Mouse (Mus musculus) midbrain, embryonic 16.5 days (tissue): ENCODE results near the gene Tssk4. TPM values are rescaled to one million over a fixed set of nuclear protein-coding genes. Genes with fewer than 3 reads are reported as not detected.

Source experiments
- ATAC-seq: fragments of 200-750 bp; cut with Nextera tagmentation; 2 replicates; pipeline ENCODE4 v1.8.0; 2017; ENCODE audit warnings: moderate TSS enrichment
- H3K27ac ChIP-seq: fragments of 300-500 bp; sonication (generic); 2 replicates; pipeline ENCODE4 v1.5.1; 2014; ENCODE audit warnings: mild to moderate bottlenecking, low read length, mixed read lengths
- H3K27me3 ChIP-seq: fragments of 300-500 bp; sonication (generic); 2 replicates; pipeline ENCODE4 v1.6.1; 2014; ENCODE audit warnings: low read depth, low read length, mixed read lengths; ENCODE audit not compliant: control insufficient read depth, insufficient read depth
- H3K36me3 ChIP-seq: fragments of 300-500 bp; sonication (generic); 2 replicates; pipeline ENCODE4 v1.6.1; 2014; ENCODE audit warnings: mild to moderate bottlenecking, low read length, moderate library complexity, mixed read lengths; ENCODE audit not compliant: control insufficient read depth, insufficient read depth
- H3K4me1 ChIP-seq: fragments of 300-500 bp; sonication (generic); 2 replicates; pipeline ENCODE4 v1.6.1; 2014; ENCODE audit warnings: mild to moderate bottlenecking, low read length, mixed read lengths; ENCODE audit not compliant: control insufficient read depth, insufficient read depth
- H3K4me2 ChIP-seq: fragments of 300-500 bp; sonication (generic); 2 replicates; pipeline ENCODE4 v1.6.1; 2014; ENCODE audit warnings: mild to moderate bottlenecking, low read length, mixed read lengths
- H3K4me3 ChIP-seq: fragments of 300-500 bp; sonication (generic); 2 replicates; pipeline ENCODE4 v1.5.1; 2014; ENCODE audit warnings: low read depth, mild to moderate bottlenecking, low read length, moderate library complexity, mixed read lengths
- H3K9ac ChIP-seq: fragments of 300-500 bp; sonication (generic); 2 replicates; pipeline ENCODE4 v1.6.1; 2014; ENCODE audit warnings: low read depth, low read length, mixed read lengths
- H3K9me3 ChIP-seq: fragments of 300-500 bp; sonication (generic); replicated peaks from 2 replicates; pipeline ENCODE4 v1.6.1; 2014; ENCODE audit warnings: mild to moderate bottlenecking, low read length, mixed read lengths; ENCODE audit not compliant: control insufficient read depth, poor library complexity, severe bottlenecking
- whole genome bisulfite sequencing: fragments of 180-500 bp; shearing (Covaris S2); extraction: QIAGEN DNeasy Blood & Tissue Kit; methylation state at CpG from one replicate; pipeline ENCODE4 v1.1.7; 2014; 5-methylcytosine and 5-hydroxymethylcytosine counted together
- polyA plus RNA-seq: library from polyadenylated mRNA; unstranded; fragments of >200 nt; fragmentation: Nextera tagmentation; extraction: Ambion mirVana; gene quantifications from 2 replicates; pipeline ENCODE4 v1.2.1, GENCODE M21; 2015

Gene Tssk4
- 0.20 and 0.28 TPM in 2 replicates for polyA plus RNA-seq

- WGBS: 96% methylated on average over 2 of the region's 2 CpGs
- peaks cover 1% of the 10 kb centered on the region; the same call in 1 of the 2 replicates for H3K4me1 ChIP-seq
- H3K9me3 ChIP-seq: no peaks in the 10 kb centered on the region
- no peaks in the 10 kb centered on the region for H3K36me3 ChIP-seq
- no peak within 1 kb of the TSS for H3K27ac ChIP-seq
- H3K27me3 ChIP-seq: no peaks in the 10 kb centered on the region
- H3K4me2 ChIP-seq: no peak within 1 kb of the TSS
- no peak for ATAC-seq
- no peak within 1 kb of the TSS for H3K9ac ChIP-seq
- no peak within 1 kb of the TSS for H3K4me3 ChIP-seq
Measured at GRCm38 (mm10) chr14:55649884-55650283, at the start of gene Tssk4. Gene Tssk4, plus strand, starts transcription at chr14:55650184.

GRCm38 (mm10) chr14:55603271-55603632 lies 46.7 kb upstream of the Tssk4 start, which contains the start of gene Irf9:
Gene Irf9, plus strand, starts transcription at chr14:55603571.
- Histone ChIP-seq H3K27me3 (no peaks in the 10 kb centered on the region), H3K9ac (peak within 1 kb of the TSS; percentile 41; the same call in 1 of the 2 replicates), H3K4me2 (peak within 1 kb of the TSS; percentile 50), H3K36me3 (peaks cover 51% of the 10 kb centered on the region), H3K4me3 (peak within 1 kb of the TSS; percentile 28), H3K9me3 (no peaks in the 10 kb centered on the region), H3K4me1 (peaks cover 7% of the 10 kb centered on the region; the same call in 1 of the 2 replicates), H3K27ac (peak within 1 kb of the TSS; percentile 28; the same call in 1 of the 2 replicates)
- no peak; the same call in 1 of the 2 replicates for ATAC-seq
- 93% methylated on average over 7 of the region's 7 CpGs for WGBS

- peak overlapping the region; percentile 28; the same call in 1 of the 2 replicates for H3K27ac ChIP-seq
- whole genome bisulfite sequencing: 23% methylated on average over 19 of the region's 19 CpGs
- no peaks in the 10 kb centered on the region for H3K27me3 ChIP-seq
- no peaks in the 10 kb centered on the region for H3K9me3 ChIP-seq
- H3K4me3 ChIP-seq: peak overlapping the region; percentile 28
- H3K4me1 ChIP-seq: peaks cover 7% of the 10 kb centered on the region; the same call in 1 of the 2 replicates
- peaks cover 45% of the 10 kb centered on the region for H3K36me3 ChIP-seq
- ATAC-seq: peak; percentile 88
- H3K4me2 ChIP-seq: peak overlapping the region; percentile 50
- H3K9ac ChIP-seq: peak overlapping the region; percentile 41; the same call in 1 of the 2 replicates
Measured at GRCm38 (mm10) chr14:55603633-55604576, 46.1 kb upstream of the Tssk4 start.

- 94% methylated on average over 11 of the region's 11 CpGs for WGBS
- Histone ChIP-seq H3K27me3 (no peaks in the 10 kb centered on the region), H3K36me3 (peaks cover 43% of the 10 kb centered on the region), H3K9me3 (no peaks in the 10 kb centered on the region), H3K27ac (no peak overlapping the region), H3K4me2 (no peak overlapping the region), H3K9ac (no peak overlapping the region), H3K4me1 (peaks cover 7% of the 10 kb centered on the region; the same call in 1 of the 2 replicates), H3K4me3 (no peak overlapping the region)
- no peak for ATAC-seq
Measured at GRCm38 (mm10) chr14:55604823-55605222, 45.2 kb upstream of the Tssk4 start.

- H3K36me3 ChIP-seq: peaks cover 38% of the 10 kb centered on the region
- ATAC-seq: no peak
Measured at GRCm38 (mm10) chr14:55605743-55606459, 44.1 kb upstream of the Tssk4 start.

GRCm38 (mm10) chr14:55608339-55608738 lies 41.6 kb upstream of the Tssk4 start:
- no peak for ATAC-seq
- Histone ChIP-seq H3K4me3 (no peak overlapping the region), H3K4me2 (no peak overlapping the region), H3K9me3 (no peaks in the 10 kb centered on the region), H3K4me1 (peaks cover 7% of the 10 kb centered on the region; the same call in 1 of the 2 replicates), H3K9ac (no peak overlapping the region), H3K27me3 (no peaks in the 10 kb centered on the region), H3K36me3 (peaks cover 24% of the 10 kb centered on the region), H3K27ac (no peak overlapping the region)
- WGBS: 96% methylated on average over 6 of the region's 6 CpGs

More at GRCm38 (mm10) chr14:55605743-55606459, 44.1 kb upstream of the Tssk4 start:
- Histone ChIP-seq H3K4me1 (peaks cover 7% of the 10 kb centered on the region; the same call in 1 of the 2 replicates), H3K9me3 (no peaks in the 10 kb centered on the region), H3K9ac (no peak overlapping the region), H3K4me3 (no peak overlapping the region), H3K27ac (no peak overlapping the region), H3K4me2 (no peak overlapping the region), H3K27me3 (no peaks in the 10 kb centered on the region)
- WGBS: 97% methylated on average over 16 of the region's 16 CpGs

GRCm38 (mm10) chr14:55613346-55613745 lies 36.6 kb upstream of the Tssk4 start:
- no peaks in the 10 kb centered on the region for H3K9me3 ChIP-seq
- H3K27ac ChIP-seq: no peak overlapping the region
- H3K4me1 ChIP-seq: no peaks in the 10 kb centered on the region
- no peak overlapping the region for H3K4me2 ChIP-seq
- no peak overlapping the region for H3K4me3 ChIP-seq
- H3K27me3 ChIP-seq: no peaks in the 10 kb centered on the region
- 63% methylated on average over 6 of the region's 6 CpGs for WGBS
- H3K9ac ChIP-seq: no peak overlapping the region
- 0 out of 2 replicates have a peak, but pooled peaks cover 5% of the 10 kb centered on the region for H3K36me3 ChIP-seq
- ATAC-seq: no peak

GRCm38 (mm10) chr14:55614565-55615178 lies 35.3 kb upstream of the Tssk4 start:
- Histone ChIP-seq H3K4me2 (no peak overlapping the region), H3K9ac (no peak overlapping the region), H3K4me1 (no peaks in the 10 kb centered on the region), H3K9me3 (no peaks in the 10 kb centered on the region), H3K27ac (no peak overlapping the region), H3K27me3 (no peaks in the 10 kb centered on the region), H3K4me3 (no peak overlapping the region), H3K36me3 (no peaks in the 10 kb centered on the region)
- 83% methylated on average over 7 of the region's 7 CpGs for WGBS
- no peak for ATAC-seq
